Mouse (Mus musculus): ENCODE measurements around the gene Cacng4.
A peak's percentile ranks its signal among the peaks of the same experiment; 100 is the strongest.

The Cacng4 gene

DNA sequence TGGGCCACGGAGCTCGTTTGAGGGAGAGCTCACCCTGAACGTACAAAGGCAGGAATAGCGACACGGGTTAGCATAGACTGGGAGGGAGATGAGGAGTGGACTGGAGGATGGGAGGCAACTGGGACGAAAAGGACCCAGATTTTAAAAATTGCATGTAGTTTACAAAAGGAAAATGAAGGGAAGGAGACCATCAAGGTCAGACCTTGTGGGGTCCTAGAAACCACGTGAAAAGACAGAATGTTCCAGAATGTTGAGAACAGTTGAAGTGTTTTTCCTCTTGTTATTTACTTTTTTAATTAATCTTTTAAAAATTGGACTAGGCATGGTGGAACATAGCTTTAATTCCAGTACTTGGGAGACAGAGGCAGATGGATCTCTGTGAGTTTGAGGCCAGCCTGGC lies 73.3 kb downstream of the Cacng4 start:
- DNase-seq (ENCODE audit: inconsistent age in 2 of 2, low spot score in 1 of 2): no peak

DNA sequence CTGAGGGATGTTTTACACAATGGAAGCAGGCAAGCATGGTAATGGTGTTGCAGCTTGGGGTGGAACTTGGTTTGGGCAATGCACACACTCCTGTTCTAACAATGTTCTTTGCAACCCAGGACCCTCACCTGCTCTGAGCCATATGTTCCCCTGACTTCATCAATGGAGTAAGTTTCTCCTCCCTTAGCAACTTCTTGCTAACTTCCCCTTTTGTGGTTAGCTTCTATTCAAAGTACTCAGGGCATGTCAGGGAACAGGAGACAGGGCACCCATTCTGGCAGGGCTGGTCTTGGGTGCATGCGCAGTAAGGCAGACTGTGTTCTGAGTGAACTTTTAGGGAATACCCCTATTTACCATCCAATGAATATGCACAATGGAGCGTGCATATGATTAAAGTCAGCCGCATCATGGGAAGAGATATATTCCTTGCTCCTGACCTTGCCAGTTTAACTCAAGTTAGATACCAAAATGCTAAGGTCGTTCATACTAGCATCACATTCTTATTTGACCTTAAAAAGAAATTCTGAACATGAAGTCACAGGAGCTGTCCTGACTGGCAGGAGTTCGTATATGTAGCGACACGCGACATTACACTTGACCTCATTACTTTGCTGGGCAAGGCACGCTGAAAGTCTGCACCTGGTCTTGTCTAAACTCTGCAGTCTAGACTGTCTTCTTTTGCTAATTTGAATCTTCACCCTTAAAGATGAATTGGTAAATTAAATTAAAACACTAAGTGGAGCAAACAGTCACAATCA lies 73.9 kb downstream of the Cacng4 start:
- peak in 1 of 2 experiments; percentile 39 for DNase-seq (ENCODE audit: inconsistent age in 2 of 2, low spot score in 1 of 2)

GRCm38 (mm10) chr11:107716332-107716938 lies 77.9 kb downstream of the Cacng4 start, which contains the start of gene Cacng1:
Gene Cacng1 (minus strand): TSS chr11:107716522.
- DNase-seq (ENCODE audit: inconsistent age in 2 of 2, low spot score in 1 of 2): no peak

DNA sequence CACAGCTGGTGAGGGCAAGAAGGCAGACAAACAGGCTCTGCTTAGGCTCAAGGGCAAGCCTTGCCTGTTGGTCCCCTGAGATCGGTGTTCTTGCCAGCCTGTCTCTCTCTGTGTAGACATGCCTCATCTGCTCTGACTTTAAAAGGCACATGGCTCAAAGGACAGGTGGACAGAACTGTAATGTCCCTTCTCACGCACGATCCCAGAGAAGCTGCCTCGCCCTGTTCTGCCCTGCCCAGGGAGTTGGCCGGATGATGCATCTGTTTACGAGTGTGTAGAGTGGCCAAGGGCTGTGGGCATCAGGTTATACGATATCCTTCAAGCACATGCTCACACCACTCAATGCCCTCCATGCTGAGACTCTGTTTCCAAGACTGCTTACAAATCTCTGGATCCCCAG lies 80.0 kb downstream of the Cacng4 start:
- no peak for DNase-seq (ENCODE audit: inconsistent age in 2 of 2, low spot score in 1 of 2)

DNA sequence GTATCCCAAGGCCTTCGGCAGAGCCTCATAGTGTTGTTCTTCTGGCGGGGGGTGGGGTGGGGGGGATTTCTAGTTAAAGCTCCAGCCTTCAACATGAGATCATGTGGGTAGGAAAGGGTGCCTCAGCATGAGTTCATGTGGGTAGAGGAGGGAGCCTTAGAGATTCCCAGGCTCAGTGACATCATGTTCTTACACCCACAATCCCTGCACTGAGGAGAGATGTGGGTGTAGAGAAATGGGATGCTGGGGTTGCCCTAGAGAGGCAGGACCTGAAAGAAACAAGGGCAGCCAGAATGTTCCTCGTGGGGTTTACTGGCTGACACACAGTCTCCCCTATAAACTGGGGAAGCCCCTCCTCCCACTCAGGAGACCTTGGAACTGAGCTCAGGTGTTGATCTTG lies 84.0 kb downstream of the Cacng4 start:
- DNase-seq (ENCODE audit: inconsistent age in 2 of 2, low spot score in 1 of 2): no peak

DNA sequence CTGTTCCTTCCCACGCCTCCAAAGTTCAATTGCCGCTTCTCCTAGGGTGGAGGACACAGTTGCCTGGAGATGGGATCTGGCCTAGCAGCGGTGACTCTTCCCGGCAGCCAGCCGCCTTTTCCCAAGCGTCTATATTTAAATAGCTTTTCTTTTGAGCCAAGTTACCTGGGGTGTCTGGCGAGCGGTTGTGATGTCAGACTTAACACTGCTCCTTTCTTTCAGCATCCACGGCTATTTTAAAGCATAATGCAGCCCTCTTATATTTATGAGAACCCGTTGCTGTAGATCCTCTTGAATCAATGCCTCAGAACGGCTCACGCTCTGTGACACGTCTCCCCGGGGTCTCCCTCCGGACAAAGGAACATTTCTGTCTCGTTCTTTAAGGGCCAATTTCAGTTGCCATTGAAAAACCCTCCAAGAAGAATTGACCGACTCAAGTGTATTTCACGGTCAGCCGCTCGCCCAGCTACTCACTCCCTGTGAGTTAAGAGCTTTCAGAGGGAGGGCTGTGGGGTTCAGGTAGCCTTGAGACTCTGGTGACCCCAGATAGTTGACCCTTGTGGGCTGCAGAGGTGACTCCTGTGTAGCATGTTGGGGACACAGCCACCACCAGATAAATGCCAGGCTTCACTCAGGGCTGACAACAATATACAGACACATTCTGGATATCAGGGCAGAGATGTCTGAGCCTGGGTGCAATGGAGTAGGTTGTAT lies 86.3 kb downstream of the Cacng4 start:
- no peak for DNase-seq (ENCODE audit: inconsistent age in 2 of 2, low spot score in 1 of 2)

- DNase-seq (ENCODE audit: inconsistent age in 2 of 2, low spot score in 1 of 2): no peak
Measured at GRCm38 (mm10) chr11:107705476-107706074, 88.8 kb downstream of the Cacng4 start.

- DNase-seq (ENCODE audit: inconsistent age in 2 of 2, low spot score in 1 of 2): no peak
Measured at GRCm38 (mm10) chr11:107705060-107705459, 89.3 kb downstream of the Cacng4 start.

DNA sequence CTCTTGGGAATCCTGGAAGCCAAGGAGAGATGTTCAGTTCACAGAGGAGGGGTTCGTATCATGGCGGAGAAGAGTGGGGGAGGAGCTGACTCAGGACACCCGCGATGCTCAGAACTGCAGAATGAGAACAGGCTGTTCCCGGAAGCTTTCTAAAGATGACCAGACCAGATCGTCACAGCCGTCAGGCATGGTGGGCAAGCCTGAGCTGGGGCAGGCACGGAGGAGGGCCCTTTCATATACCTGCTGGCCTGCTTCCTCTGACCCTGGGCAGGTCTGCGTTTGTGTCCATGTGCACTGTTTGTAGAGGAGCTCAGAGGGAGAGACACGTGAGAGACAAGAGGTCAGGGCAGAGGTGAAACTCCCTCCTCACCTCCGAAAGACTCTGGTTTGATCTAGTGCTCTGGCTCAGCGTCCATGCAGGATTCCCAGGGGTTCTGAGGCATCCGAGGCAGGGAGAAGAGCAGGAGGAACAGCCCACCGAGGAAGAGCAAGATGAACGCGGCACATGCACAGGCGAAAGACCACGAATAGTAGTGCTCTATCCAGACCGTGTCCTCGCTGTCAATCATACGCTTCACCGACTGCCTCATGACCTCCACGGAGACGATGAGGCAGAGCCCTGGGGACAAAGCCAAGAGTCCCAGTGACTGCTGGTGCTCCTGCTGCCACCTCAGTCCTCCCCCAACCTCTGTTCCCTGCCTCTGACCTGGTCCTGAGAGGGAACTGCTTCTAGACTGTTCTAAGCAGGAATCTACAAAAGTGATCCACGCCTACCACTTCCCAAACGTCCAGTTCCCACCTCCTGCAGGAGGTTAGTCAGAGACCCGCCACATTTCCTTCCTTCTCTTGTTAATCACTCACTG lies 90.9 kb downstream of the Cacng4 start:
- DNase-seq (ENCODE audit: inconsistent age in 2 of 2, low spot score in 1 of 2): peak; percentile 26 to 55

GRCm38 (mm10) chr11:107699967-107700366 lies 94.4 kb downstream of the Cacng4 start:
- DNase-seq (ENCODE audit: inconsistent age in 2 of 2, low spot score in 1 of 2): no peak

DNA sequence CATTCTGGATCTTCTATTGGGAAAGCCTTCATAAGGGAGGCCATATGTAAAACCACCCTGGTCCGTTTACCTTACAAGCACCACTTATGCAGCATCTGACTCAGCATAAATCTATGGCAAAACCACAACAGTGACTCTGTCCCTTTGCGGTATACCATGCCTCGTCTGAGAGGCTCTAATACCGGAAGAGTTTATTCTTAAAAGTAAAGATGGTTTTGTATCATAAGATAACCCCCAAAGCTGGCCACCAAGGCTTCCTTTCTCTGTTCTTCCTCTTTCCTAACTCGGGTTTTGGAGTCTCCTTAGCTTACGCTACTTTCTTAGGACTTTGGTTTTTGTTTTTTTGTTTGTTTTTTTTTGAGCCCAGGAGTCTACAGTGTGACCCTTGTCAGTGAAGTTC lies 101.0 kb downstream of the Cacng4 start:
- DNase-seq (ENCODE audit: inconsistent age in 2 of 2, low spot score in 1 of 2): no peak

DNA sequence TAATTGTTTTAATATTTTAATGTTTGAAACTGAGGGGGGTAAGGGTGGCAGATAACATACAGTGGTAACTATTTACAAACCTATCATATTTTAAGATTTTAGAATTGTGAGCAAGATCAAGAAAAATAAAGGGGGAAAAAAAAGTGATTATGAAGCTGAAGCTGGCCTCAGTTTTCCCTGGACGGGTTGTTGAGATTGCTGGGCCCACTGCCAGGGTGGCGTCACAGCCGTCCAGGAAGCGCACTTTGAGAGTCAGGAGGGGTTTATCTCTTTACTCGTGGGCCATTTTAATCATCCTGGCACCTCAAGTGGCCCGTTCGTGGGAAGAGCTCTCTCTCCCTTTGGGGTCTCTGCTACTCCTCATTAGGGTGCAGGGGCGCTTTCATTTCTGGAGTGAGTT lies 102.8 kb downstream of the Cacng4 start:
- no peak for DNase-seq (ENCODE audit: inconsistent age in 2 of 2, low spot score in 1 of 2)

DNA sequence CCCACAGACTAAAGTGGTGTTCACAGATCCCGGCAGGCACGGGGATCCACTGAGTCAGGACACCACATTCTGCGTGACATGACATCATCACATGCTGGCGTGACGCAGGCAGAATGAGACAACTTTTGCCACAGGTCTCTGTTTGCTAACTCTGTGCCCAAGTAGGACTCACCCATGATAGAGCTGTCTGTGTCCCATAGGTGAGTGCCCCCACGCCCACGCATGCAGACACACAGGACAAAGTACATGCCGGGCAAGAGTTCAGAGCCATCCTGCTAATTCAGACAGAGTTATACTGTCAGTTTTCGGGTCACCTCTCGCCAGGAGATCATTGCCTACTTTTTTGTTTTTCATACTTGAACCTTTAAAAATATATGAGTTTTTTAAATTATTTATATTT lies 105.9 kb downstream of the Cacng4 start:
- no peak for DNase-seq (ENCODE audit: inconsistent age in 2 of 2, low spot score in 1 of 2)

DNA sequence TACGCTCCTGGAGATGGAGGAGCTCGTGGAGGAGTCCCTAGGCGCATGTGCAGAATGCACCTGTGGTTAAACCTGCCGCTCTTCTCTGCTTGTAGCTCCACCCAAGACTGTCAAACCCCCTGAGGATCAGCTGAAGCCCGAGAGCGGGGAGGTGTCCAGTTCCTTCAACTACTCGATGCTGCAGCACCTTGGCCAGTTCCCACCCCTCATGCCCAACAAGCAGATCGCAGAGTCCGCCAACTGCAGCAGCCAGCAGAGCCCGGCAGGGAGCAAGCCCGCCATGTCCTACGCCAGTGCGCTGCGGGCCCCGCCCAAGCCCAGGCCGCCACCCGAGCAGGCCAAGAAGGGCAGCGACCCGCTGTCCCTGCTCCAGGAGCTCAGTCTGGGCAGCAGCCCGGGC lies 108.1 kb downstream of the Cacng4 start:
- no peak for DNase-seq (ENCODE audit: inconsistent age in 2 of 2, low spot score in 1 of 2)

DNA sequence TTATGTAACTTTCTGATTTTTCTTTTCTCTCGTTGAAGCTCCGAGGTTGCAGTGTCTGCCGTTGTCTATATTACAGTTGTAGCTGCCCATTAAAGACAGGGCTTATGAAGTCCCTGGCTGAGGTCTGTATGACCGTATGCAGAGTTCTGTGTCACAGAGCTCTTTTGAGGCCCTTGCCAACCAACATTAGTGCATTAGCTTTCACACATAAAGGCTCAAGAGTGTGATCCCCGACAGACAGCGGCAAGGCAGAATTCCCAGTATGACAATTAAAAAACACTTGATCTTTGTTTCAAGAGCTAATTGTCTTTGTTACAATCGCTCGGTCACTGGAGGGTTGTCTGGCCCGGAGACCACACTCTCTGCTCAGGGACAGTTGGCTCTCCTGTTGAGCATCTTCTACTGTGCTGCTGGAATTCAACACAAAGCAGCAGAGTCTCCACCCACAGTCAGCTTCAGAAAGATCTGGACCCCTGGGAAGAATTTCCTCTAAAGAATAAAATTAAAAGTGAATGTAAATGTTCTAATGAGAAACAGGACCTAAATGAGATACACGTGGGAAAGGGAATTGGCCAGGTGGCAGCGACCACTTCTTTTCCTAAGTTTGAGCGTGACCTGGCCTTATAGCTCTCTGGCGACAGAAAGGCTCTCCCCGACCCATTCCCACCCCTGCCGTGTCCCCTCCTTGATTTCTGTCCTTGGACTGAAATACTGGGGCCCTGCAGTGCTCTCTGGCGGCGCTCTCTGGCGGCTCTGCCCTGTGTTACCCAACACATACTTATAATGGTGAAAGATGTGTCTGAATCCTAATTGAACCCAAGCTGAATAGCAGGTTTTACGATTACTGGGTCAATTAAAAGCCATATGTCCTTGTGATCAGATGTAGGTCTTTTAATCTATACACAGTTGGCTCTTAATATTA lies 110.6 kb downstream of the Cacng4 start:
- no peak for DNase-seq (ENCODE audit: inconsistent age in 2 of 2, low spot score in 1 of 2)

DNA sequence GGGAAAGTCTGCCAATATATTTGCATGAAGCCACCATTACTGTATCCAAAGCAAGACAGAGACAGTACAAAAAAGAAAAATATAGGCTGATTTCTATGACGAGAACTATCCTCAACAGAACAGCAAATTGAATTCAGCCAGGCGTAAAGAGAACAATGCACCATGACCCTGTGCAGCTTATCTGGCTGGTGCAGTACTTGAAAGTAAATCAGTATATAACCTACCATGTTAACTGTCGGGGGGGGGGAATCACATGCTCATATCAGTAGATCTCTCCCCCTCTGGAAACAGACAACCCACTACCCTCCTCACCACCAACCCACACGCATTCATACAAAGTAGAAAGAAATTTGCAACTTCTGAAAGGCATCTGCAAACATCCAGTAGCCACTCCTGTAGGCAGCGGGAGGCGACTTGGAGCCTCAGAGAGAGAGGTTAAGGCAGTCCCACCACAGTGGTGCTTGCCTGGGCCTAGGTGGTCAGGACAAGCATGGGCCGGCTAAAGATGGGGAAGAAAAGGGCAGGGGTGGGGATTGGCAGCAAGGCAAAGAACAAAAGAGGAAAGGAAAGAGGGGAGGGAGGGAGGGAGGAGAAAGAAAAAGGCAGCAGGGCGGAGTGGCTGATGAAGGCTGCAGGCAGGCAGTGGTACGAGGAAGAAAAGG lies 111.5 kb downstream of the Cacng4 start:
- no peak for DNase-seq (ENCODE audit: inconsistent age in 2 of 2, low spot score in 1 of 2)
